Mouse (Mus musculus) cerebellum, adult 2 months (tissue): ENCODE measurements around the gene Vav2.

Experiments
- CTCF ChIP-seq: fragments of 200-500 bp; IDR thresholded peaks from 2 replicates; pipeline ENCODE4 v1.5.1; 2011; ENCODE audit warnings: low read depth, mild to moderate bottlenecking, control low read depth, low read length, moderate library complexity, borderline replicate concordance; ENCODE audit not compliant: insufficient read depth
- POLR2A ChIP-seq: fragments of 200-500 bp; IDR thresholded peaks from 2 replicates; pipeline ENCODE4 v1.6.1; 2011; ENCODE audit warnings: low read length, control low read depth, borderline replicate concordance; ENCODE audit not compliant: insufficient read depth

- TF ChIP-seq CTCF (no peak), POLR2A (no peak)
Observed at GRCm38 (mm10) chr2:27471170-27471584, 44.3 kb upstream of the Vav2 start.
